Mouse (Mus musculus): ENCODE results near the gene Ankrd33.

- no peak for TF ChIP-seq CTCF (IDR thresholded peaks at IDR 0.05; ENCODE audit: low read depth)
- TF ChIP-seq EP300 (IDR thresholded peaks at IDR 0.05; ENCODE audit: low read depth) = no peak
Observed at GRCm38 (mm10) chr15:101092829-101093648, 22.5 kb upstream of the Ankrd33 start.

Measured in liver, postnatal 0 days (tissue).